Mouse (Mus musculus): Measurements from ENCODE around the gene 4933402N03Rik.
A peak's percentile ranks its signal among the peaks of the same experiment; 100 is the strongest.

The 4933402N03Rik gene

GRCm38 (mm10) chr7:131146214-131146613 lies at the start of gene 4933402N03Rik:
TSS of gene 4933402N03Rik (minus strand) at chr7:131146314.
- DNase-seq = no peak

- no peak for DNase-seq
Observed at GRCm38 (mm10) chr7:131187996-131188395, 41.9 kb upstream of the 4933402N03Rik start.

GRCm38 (mm10) chr7:131187047-131187446 lies 40.9 kb upstream of the 4933402N03Rik start:
- DNase-seq = no peak

GRCm38 (mm10) chr7:131184339-131184738 lies 38.2 kb upstream of the 4933402N03Rik start:
- no peak for DNase-seq

GRCm38 (mm10) chr7:131182685-131183084 lies 36.6 kb upstream of the 4933402N03Rik start:
- peak; percentile 67 for DNase-seq

GRCm38 (mm10) chr7:131174121-131174520 lies 28.0 kb upstream of the 4933402N03Rik start, which contains the start of gene 5430419D17Rik:
TSS of gene 5430419D17Rik (plus strand) at chr7:131174402.
- DNase-seq = no peak

- DNase-seq = no peak
Observed at GRCm38 (mm10) chr7:131169099-131169498, 23.0 kb upstream of the 4933402N03Rik start.

GRCm38 (mm10) chr7:131167771-131168170 lies 21.7 kb upstream of the 4933402N03Rik start:
- DNase-seq = no peak

DNA sequence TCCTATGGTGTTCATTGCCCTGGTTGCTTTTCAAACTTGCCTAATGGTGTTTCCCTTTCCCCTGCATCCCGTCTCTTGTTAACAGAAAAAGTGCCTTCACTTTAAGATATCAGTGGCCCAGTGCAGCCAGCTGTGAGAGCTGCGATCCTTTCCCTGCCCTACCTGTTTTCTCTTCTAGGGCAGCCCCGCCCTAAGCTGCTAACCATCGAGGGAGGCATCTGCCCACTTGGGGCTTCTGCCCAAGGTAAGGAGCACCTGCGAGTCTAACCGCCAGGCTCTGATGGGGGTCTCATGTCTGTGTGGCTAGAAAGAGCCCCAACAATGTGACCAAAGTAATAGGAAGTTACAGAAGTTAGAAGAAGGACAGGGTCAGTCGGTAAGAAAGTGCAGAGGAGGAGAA lies 16.1 kb upstream of the 4933402N03Rik start:
- DNase-seq = no peak

- DNase-seq = no peak
Observed at GRCm38 (mm10) chr7:131153044-131153443, 6.9 kb upstream of the 4933402N03Rik start.

DNA sequence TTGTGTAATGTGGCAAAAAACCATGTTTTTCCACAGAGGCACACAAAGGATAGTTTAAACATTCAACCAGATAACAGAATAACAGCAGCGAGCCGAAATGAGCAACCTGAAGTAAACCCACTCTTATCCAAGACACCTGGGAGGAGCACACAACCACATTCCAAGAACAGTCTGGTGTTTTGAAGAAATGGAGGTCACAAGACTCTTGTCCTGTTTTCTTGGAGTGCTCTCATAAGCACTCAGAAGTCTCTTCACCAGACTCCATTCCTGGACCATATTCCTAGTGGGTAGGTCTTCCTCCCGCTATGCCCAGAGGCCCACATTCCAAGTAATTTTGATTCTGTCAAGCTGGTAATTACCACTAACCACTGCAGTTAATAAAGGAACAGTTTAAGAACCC lies 4.1 kb upstream of the 4933402N03Rik start:
- no peak for DNase-seq

DNA sequence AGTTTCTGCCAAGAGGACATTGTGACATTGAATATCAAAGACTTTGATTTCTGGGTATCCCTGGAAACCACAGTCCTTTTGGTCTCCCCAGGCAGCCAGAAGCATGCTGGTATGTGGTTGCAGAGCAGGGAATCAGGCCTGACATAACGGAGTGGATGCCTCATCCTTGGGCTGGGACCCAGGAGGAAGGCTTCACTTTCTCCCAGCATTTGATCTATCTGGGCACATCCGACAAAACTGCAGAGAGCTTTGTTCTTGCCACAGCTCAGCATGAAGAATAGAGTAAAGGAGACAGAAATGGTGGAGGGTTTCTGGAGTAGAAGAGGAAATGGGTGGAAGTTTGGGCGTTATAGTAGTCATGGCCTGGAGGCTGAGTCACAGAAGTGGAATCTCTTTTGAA lies 12.9 kb downstream of the 4933402N03Rik start:
- DNase-seq = no peak

GRCm38 (mm10) chr7:131130021-131130420 lies 16.1 kb downstream of the 4933402N03Rik start:
- no peak for DNase-seq

DNA sequence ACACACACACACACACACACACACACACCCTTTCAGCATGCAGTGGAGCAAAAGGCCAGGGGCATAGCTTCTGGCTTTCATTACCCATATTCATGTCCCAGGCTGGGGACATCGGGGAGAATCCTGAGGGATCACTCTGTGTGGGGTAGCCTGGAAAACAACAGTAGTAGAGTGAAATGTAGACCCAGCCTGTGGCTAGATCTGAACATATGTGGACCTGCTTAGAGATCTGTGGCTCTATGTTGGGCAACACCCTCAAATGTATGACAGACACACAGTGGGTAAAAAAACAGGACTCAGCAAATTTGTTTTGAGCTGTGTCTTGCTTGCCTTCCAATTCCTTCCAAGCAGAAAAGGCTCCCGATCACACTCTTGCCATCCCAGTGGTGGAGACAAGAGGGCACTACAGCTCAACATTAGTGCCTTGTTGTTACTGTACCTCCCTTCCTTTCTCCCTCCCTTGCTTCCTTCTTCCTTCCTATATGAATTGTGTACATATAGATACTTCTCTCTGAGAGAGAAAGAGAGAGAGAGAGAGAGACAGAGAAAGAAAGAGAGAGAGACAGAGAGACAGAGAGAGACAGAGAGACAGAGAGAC lies 23.8 kb downstream of the 4933402N03Rik start:
- DNase-seq = no peak

- DNase-seq = no peak
Observed at GRCm38 (mm10) chr7:131114434-131114833, 31.7 kb downstream of the 4933402N03Rik start.

DNA sequence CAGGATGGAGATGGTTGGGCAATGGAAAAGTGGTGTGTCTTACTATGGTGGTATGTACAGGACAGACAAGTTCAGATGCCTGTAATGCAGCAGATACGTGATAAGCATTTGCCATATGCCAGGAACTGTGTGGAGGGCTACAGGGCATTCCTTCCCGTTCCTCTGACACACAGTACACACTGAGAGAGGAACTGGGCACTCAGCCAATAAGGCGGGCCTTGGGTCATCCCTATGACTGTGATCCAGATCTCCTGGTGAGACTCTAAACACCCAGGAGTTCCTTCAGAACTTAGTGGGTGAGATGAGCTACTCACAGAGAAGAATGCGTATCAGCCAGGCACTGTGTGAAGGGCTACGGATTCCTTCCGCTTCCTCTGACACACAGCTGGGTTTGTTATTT lies 32.4 kb downstream of the 4933402N03Rik start:
- peak; percentile 50 for DNase-seq

- DNase-seq = peak; percentile 77
Observed at GRCm38 (mm10) chr7:131112486-131112885, 33.6 kb downstream of the 4933402N03Rik start.
